Mouse (Mus musculus): ENCODE data around the gene Ankrd27.

- TF ChIP-seq CTCF (IDR thresholded peaks at IDR 0.05; ENCODE audit: low read depth, low read length) (no peak), POLR2AphosphoS5 (IDR thresholded peaks at IDR 0.05; ENCODE audit: insufficient replicate concordance, low read depth, low read length) (no peak), GATA1 (IDR thresholded peaks at IDR 0.05; ENCODE audit: borderline replicate concordance, low read length) (no peak), TAL1 (conservative IDR thresholded peaks at IDR 0.05; ENCODE audit: low read depth, low read length) (no peak; the same call in none of the 2 replicates), GATA2 (IDR thresholded peaks at IDR 0.05; ENCODE audit: borderline replicate concordance, low read depth, low read length) (no peak)
Observed at GRCm38 (mm10) chr7:35588680-35589428, 2.8 kb downstream of the Ankrd27 start.
